Comparison of ENCODE assay signal across 22 mouse cellular contexts in genomic region chr10:76794102-76794501, GRCm38 (mm10).
DNase-seq lines count a peak whose midpoint lies in the region; ATAC-seq lines count a peak whose summit lies in the region.
"Had no signal": no experiment of that assay in that cellular context is flagged by ENCODE, and none has a peak within 500 bp of the region (broad histone marks: within the 10 kb centered on the region; RNA-seq: fewer than 3 reads in every experiment).

No protein-coding gene starts in this region.

- no peak overlapping the region for H3K27ac ChIP-seq in hindbrain, embryonic 16.5 days (ENCODE audit: low read depth, low read length)
- H3K27ac ChIP-seq: embryonic facial prominence, embryonic 12.5 days; forebrain, embryonic 15.5 days; heart, adult 2 months; heart, embryonic 15.5 days; hindbrain, embryonic 13.5 days; intestine, embryonic 15.5 days had no signal

- no peak overlapping the region for H3K4me2 ChIP-seq in hindbrain, embryonic 16.5 days (ENCODE audit: low read length)
- H3K4me2 ChIP-seq: embryonic facial prominence, embryonic 12.5 days; forebrain, embryonic 15.5 days; heart, embryonic 11.5 days; heart, embryonic 15.5 days; hindbrain, embryonic 13.5 days; intestine, embryonic 15.5 days had no signal

- 98% methylated on average over 3 of the region's 3 CpGs for WGBS in hindbrain, embryonic 16.5 days

- no peak overlapping the region for H3K4me3 ChIP-seq in hindbrain, embryonic 16.5 days (ENCODE audit: low read length)
- H3K4me3 ChIP-seq: embryonic facial prominence, embryonic 12.5 days; forebrain, embryonic 15.5 days; heart, adult 2 months; heart, embryonic 15.5 days; hindbrain, embryonic 13.5 days; intestine, embryonic 15.5 days had no signal

- ATAC-seq in cerebellum, adult (ENCODE audit: insufficient number of reproducible peaks, low FRiP score, low TSS enrichment), result peak; percentile 69
- no peak for ATAC-seq in hindbrain, embryonic 16.5 days
- ATAC-seq: CD4-positive, CD25-positive, alpha-beta regulatory T cell, adult 4 months; forebrain, embryonic 15.5 days; intestine, embryonic 15.5 days had no signal

- DNase-seq in cerebellum, postnatal 4 days (ENCODE audit: low spot score in 2 of 2), result no peak
- peak; percentile 88 for DNase-seq in cerebellum, adult 9-10 months
- peak; percentile 85 to 86 for DNase-seq in cerebellum, postnatal 25 days
- no peak for DNase-seq in left cerebral cortex, postnatal 14 days (ENCODE audit: low spot score in 2 of 2)
- DNase-seq in left cerebral cortex, postnatal 36 days (ENCODE audit: low spot score in 2 of 2), result no peak
- DNase-seq: adrenal gland, adult 8-10 months; adrenal gland, postnatal 36 days; B cell, adult 2 months; gastrocnemius, postnatal 14 days; heart, adult 2 months; heart, postnatal 14 days; kidney, adult 2 months had no signal

- H3K9me3 ChIP-seq in hindbrain, embryonic 16.5 days (ENCODE audit: control insufficient read depth, low read length), result no peaks in the 10 kb centered on the region
- H3K9me3 ChIP-seq: embryonic facial prominence, embryonic 12.5 days; forebrain, embryonic 15.5 days; G1E; heart, embryonic 15.5 days; hindbrain, embryonic 13.5 days; intestine, embryonic 15.5 days had no signal

- intact Hi-C loops in left cerebral cortex, postnatal 14 days (cut with DNase I), result no loop called here
- intact Hi-C loops in left cerebral cortex, postnatal 36 days (cut with DNase I), result no loop called here

- peaks cover 3% of the 10 kb centered on the region; the same call in 1 of the 2 replicates for H3K36me3 ChIP-seq in hindbrain, embryonic 16.5 days (ENCODE audit: control insufficient read depth, insufficient read depth, low read length)
- H3K36me3 ChIP-seq: G1E; heart, embryonic 15.5 days; intestine, embryonic 15.5 days had no signal

- H3K4me1 ChIP-seq in hindbrain, embryonic 16.5 days (ENCODE audit: control insufficient read depth, insufficient read depth, low read depth, low read length), result peaks cover 4% of the 10 kb centered on the region; the same call in 1 of the 2 replicates
- H3K4me1 ChIP-seq: forebrain, embryonic 15.5 days; heart, embryonic 15.5 days; intestine, embryonic 15.5 days had no signal

- H3K9ac ChIP-seq in hindbrain, embryonic 16.5 days (ENCODE audit: low read depth, low read length), result no peak overlapping the region
- H3K9ac ChIP-seq: embryonic facial prominence, embryonic 12.5 days; forebrain, embryonic 15.5 days; heart, embryonic 15.5 days; hindbrain, embryonic 13.5 days; intestine, embryonic 15.5 days had no signal

- no peaks in the 10 kb centered on the region for H3K27me3 ChIP-seq in hindbrain, embryonic 16.5 days (replicated peaks; ENCODE audit: control insufficient read depth, insufficient read depth, low read length)
- H3K27me3 ChIP-seq: embryonic facial prominence, embryonic 12.5 days; forebrain, embryonic 15.5 days; heart, embryonic 15.5 days; hindbrain, embryonic 13.5 days; intestine, embryonic 15.5 days had no signal

Comparison
In these comparisons a context has a peak if more than half of its experiments do, and no peak if none do; other contexts are left out.
1. DNase-seq: peak in cerebellum, adult 9-10 months (single experiment) and cerebellum, postnatal 25 days (2 of 2); none in cerebellum, postnatal 4 days (0 of 2), left cerebral cortex, postnatal 14 days (0 of 2) and left cerebral cortex, postnatal 36 days (0 of 2).